Mouse (Mus musculus) thymus, adult 2 months (tissue): ENCODE results near the gene Sfi1.
"Not testable (repeated sequence)": the region's sequence is repeated elsewhere in the genome, so short reads cannot be mapped to it uniquely, and the experiment has no call there.

Experiments used
- CTCF ChIP-seq: fragments of 200-500 bp; IDR thresholded peaks from 2 replicates; pipeline ENCODE4 v1.5.1; 2012; ENCODE audit warnings: mild to moderate bottlenecking, control low read depth, low read length, moderate library complexity, borderline replicate concordance; ENCODE audit not compliant: control insufficient read depth, poor library complexity, insufficient read depth; ENCODE audit errors: extremely low read depth
- POLR2A ChIP-seq: fragments of 200-500 bp; IDR thresholded peaks from 2 replicates; pipeline ENCODE4 v1.6.1; 2012; ENCODE audit warnings: mild to moderate bottlenecking, low read length, control low read depth, moderate library complexity; ENCODE audit not compliant: control insufficient read depth, poor library complexity, insufficient read depth; ENCODE audit errors: extremely low read depth

- TF ChIP-seq CTCF, POLR2A: not testable (repeated sequence)
Measured at GRCm38 (mm10) chr11:3163122-3163521, 30.1 kb downstream of the Sfi1 start.
